Mouse (Mus musculus) heart, postnatal 36 days (tissue): ENCODE results near the gene Ccdc17. TPM values are rescaled to one million over a fixed set of nuclear protein-coding genes. Genes with fewer than 3 reads are reported as not detected.
A peak's percentile ranks its signal among the peaks of the same experiment; 100 is the strongest.

ENCODE experiments used
- DNase-seq, 2 experiments: peaks; one replicate each; pipeline ENCODE4 v3.0.0; 2021 to 2022
- intact Hi-C: fragments of 180-260 bp; cut with DNase I; formaldehyde crosslinking; loops from one replicate; pipeline ENCODE4 v1.15.1; 2025
- total RNA-seq, 2 experiments: library from RNA; stranded (reverse); gene quantifications; 2 replicates each; pipeline ENCODE4 v1.2.3; 2021

Gene Ccdc17
- total RNA-seq, 2 experiments from 2014 or later: 2.6 to 3.5 TPM

DNA sequence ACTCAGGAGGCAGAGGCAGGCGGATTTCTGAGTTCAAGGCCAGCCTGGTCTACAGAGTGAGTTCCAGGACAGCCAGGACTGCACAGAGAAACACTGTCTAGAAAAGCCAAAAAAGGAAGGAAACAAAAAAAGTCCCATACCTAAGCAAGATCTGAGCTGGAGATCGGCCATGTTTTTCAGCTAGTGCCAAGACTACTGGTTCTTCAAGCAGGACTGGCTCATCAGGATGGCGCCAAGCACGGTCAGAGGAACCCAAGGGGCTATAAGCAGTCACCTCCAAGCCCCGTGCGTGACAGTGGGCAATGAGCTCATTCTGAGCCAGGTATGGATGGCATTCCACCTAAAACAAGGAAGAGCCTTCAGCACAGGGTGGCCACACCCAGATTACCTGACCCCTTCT, 42.4 kb downstream of the Ccdc17 start:
- DNase-seq: no peak
- intact Hi-C loops: no loop called here

GRCm38 (mm10) chr4:116642071-116642470, 45.6 kb downstream of the Ccdc17 start:
- intact Hi-C loops: no loop called here
- DNase-seq: no peak

GRCm38 (mm10) chr4:116644326-116644725, 47.9 kb downstream of the Ccdc17 start:
- intact Hi-C loops: no loop called here
- peak in 1 of 2 experiments; percentile 21 for DNase-seq

GRCm38 (mm10) chr4:116645624-116646023, 49.2 kb downstream of the Ccdc17 start:
- no peak for DNase-seq
- intact Hi-C loops: no loop called here

DNA sequence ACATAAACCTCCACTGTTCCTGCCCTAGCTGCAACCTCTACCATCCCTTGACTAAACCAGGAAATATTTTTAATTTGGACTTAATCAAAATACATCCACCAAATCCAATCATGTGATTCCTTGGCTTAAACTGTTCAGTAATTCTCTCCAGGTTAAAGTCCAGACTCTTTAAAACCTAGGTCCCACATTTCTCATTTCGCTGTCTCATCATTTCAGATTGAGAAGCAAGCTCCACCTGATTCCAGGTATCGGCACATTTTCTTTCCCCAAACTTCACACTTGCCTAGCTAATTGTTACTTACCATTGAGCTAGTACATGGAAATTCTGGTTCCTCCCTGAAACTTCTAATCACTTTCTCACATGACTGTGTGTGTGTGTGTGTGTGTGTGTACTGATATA, 53.0 kb downstream of the Ccdc17 start:
- intact Hi-C loops: no loop called here
- DNase-seq: no peak

Other genes starting within 250 kb of the Ccdc17 start
- gene Mast2, start 132.5 kb upstream of the Ccdc17 start, total RNA-seq: 100 to 1,000 TPM; 121 to 129 TPM
- gene Ipp, start 89.1 kb upstream of the Ccdc17 start, total RNA-seq: 10 to 100 TPM; 15.8 to 16.2 TPM
- 10 to 100 TPM; 21.2 to 26.4 TPM for gene Tmem69, start 40.7 kb upstream of the Ccdc17 start, total RNA-seq
- 10 to 100 TPM; 65.4 to 83.1 TPM for gene Gpbp1l1, start 39.0 kb upstream of the Ccdc17 start, total RNA-seq
- 10 to 100 TPM; 18.6 to 25.5 TPM for gene Nasp, start 31.3 kb downstream of the Ccdc17 start, total RNA-seq
- 100 to 1,000 TPM; 272 to 290 TPM for gene Akr1a1, start 55.0 kb downstream of the Ccdc17 start, total RNA-seq
- gene Prdx1, start 88.9 kb downstream of the Ccdc17 start, total RNA-seq: 100 to 1,000 TPM; 476 to 489 TPM
- gene Mmachc, start 111.8 kb downstream of the Ccdc17 start, total RNA-seq: 10 to 100 TPM; 46.8 to 56.1 TPM
- 1 to 10 TPM; 5.7 to 6.2 TPM for gene Ccdc163, start 111.9 kb downstream of the Ccdc17 start, total RNA-seq
- 1 to 10 TPM; 1.9 to 2.5 TPM for gene Tesk2, start 124.3 kb downstream of the Ccdc17 start, total RNA-seq
- gene Toe1, start 211.0 kb downstream of the Ccdc17 start, total RNA-seq: 1 to 10 TPM; 8.2 to 8.9 TPM
- gene Mutyh, start 211.1 kb downstream of the Ccdc17 start, total RNA-seq: 1 to 10 TPM in 1 of 2 experiments, under 1 TPM in 1; 0.60 to 2.0 TPM
- 1 to 10 TPM; 4.3 to 5.1 TPM for gene Hpdl, start 225.1 kb downstream of the Ccdc17 start, total RNA-seq